Mouse (Mus musculus) limb, embryonic 11.5 days (tissue): Measurements from ENCODE around the gene Senp3. TPM values are rescaled to one million over a fixed set of nuclear protein-coding genes. Genes with fewer than 3 reads are reported as not detected.

Experiments
- ATAC-seq: fragments of 200-750 bp; cut with Nextera tagmentation; 2 replicates; pipeline ENCODE4 v1.8.0; 2017; ENCODE audit warnings: low read depth; ENCODE audit not compliant: insufficient number of reproducible peaks, low FRiP score, low TSS enrichment
- DNase-seq: peaks from one replicate; pipeline ENCODE4 v3.0.0-alpha.2; 2015; ENCODE audit warnings: low spot score
- H3K27ac ChIP-seq: fragments of 300-500 bp; sonication (generic); replicated peaks from 2 replicates; pipeline ENCODE4 v1.5.1; 2014; ENCODE audit warnings: low read depth, mild to moderate bottlenecking, low read length
- H3K27me3 ChIP-seq: fragments of 300-500 bp; sonication (generic); 2 replicates; pipeline ENCODE4 v1.6.1; 2014; ENCODE audit warnings: mild to moderate bottlenecking, low read length, mixed read lengths; ENCODE audit not compliant: control insufficient read depth, insufficient read depth
- H3K36me3 ChIP-seq: fragments of 300-500 bp; sonication (generic); 2 replicates; pipeline ENCODE4 v1.6.1; 2014; ENCODE audit warnings: mild to moderate bottlenecking, low read length, moderate library complexity, mixed read lengths; ENCODE audit not compliant: control insufficient read depth, insufficient read depth
- H3K4me1 ChIP-seq: fragments of 300-500 bp; sonication (generic); 2 replicates; pipeline ENCODE4 v1.6.1; 2014; ENCODE audit warnings: low read length, mixed read lengths; ENCODE audit not compliant: control insufficient read depth, insufficient read depth
- H3K4me2 ChIP-seq: fragments of 300-500 bp; sonication (generic); 2 replicates; pipeline ENCODE4 v1.6.1; 2014; ENCODE audit warnings: low read depth, mild to moderate bottlenecking, moderate library complexity; ENCODE audit not compliant: severe bottlenecking
- H3K4me3 ChIP-seq: fragments of 300-500 bp; sonication (generic); 2 replicates; pipeline ENCODE4 v1.5.1; 2014; ENCODE audit warnings: low read depth, low read length
- H3K9ac ChIP-seq: fragments of 300-500 bp; sonication (generic); 2 replicates; pipeline ENCODE4 v1.6.1; 2014; ENCODE audit warnings: mild to moderate bottlenecking, low read length
- H3K9me3 ChIP-seq: fragments of 300-500 bp; sonication (generic); 2 replicates; pipeline ENCODE4 v1.6.1; 2016; ENCODE audit warnings: low read length; ENCODE audit not compliant: control insufficient read depth
- WGBS: fragments of 180-500 bp; shearing (Covaris S2); extraction: QIAGEN DNeasy Blood & Tissue Kit; methylation state at CpG from one replicate; pipeline ENCODE4 v1.1.7; 2014; 5-methylcytosine and 5-hydroxymethylcytosine counted together
- polyA plus RNA-seq: library from polyadenylated mRNA; unstranded; fragments of >200 nt; fragmentation: Nextera tagmentation; extraction: Ambion mirVana; gene quantifications from 2 replicates; pipeline ENCODE4 v1.2.1, GENCODE M21; 2014

The Senp3 gene
- polyA plus RNA-seq, 1 experiment from 2014 or later = 127 TPM

DNA sequence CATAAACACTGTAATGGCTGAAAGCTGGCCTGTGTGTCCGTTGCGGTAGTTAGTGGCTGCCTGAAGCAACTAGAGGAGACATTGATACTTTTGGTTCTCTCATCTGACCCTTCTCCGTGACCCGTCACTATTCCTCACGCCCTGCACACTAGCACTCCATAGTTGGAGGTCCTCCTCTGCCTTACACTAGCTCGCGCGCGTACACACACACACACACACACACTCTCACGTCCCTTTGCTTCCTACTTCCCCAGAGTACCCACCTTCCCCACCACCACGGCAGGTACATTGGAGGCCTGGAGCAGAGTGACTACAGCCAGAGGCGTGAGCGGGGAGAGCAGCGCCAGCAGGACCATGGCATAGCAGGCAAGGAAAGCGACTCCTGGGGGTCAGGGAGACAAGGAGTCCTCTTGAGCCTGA lies 24.4 kb downstream of the Senp3 start:
- H3K27ac ChIP-seq = no peak overlapping the region
- no peak overlapping the region for H3K9ac ChIP-seq
- H3K4me2 ChIP-seq = no peak overlapping the region
- peak overlapping the region; percentile 1; the same call in 1 of the 2 replicates for H3K4me3 ChIP-seq
- H3K36me3 ChIP-seq = peaks cover 27% of the 10 kb centered on the region
- H3K9me3 ChIP-seq = no peaks in the 10 kb centered on the region
- no peaks in the 10 kb centered on the region for H3K27me3 ChIP-seq
- 85% methylated on average over 15 of the region's 15 CpGs for WGBS
- DNase-seq (no peak), ATAC-seq (no peak)
- H3K4me1 ChIP-seq = peaks cover 19% of the 10 kb centered on the region

GRCm38 (mm10) chr11:69656617-69657461 lies 25.0 kb downstream of the Senp3 start:
- Histone ChIP-seq H3K27me3 (no peaks in the 10 kb centered on the region), H3K27ac (no peak overlapping the region), H3K9me3 (no peaks in the 10 kb centered on the region), H3K4me1 (peaks cover 19% of the 10 kb centered on the region), H3K4me2 (no peak overlapping the region), H3K9ac (no peak overlapping the region), H3K4me3 (no peak overlapping the region; the same call in 1 of the 2 replicates), H3K36me3 (peaks cover 32% of the 10 kb centered on the region)
- DNase-seq = peak; percentile 78
- ATAC-seq = no peak
- 76% methylated on average over 10 of the region's 10 CpGs for WGBS

DNA sequence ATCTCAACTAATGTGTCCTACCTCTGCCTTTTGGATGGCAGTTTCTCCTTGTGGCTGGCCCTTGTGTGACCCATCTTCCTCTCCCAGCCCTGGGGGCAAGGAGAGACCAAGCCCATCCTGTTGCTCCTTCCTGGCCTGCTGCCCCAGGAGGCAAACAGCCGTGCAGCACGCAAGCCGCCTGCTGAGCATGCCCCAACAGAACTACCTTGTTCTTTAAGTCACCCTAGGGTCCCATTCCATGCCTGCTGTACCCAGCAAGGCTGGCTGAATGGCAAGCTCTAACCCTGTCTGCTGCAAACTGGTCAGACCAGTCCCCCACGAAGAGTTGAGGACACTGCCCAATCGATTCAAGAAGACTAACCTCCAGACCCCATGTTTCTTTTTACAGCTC lies 25.8 kb downstream of the Senp3 start:
- no peak overlapping the region for H3K27ac ChIP-seq
- H3K27me3 ChIP-seq = no peaks in the 10 kb centered on the region
- 78% methylated on average over 5 of the region's 5 CpGs for WGBS
- H3K4me3 ChIP-seq = no peak overlapping the region
- peaks cover 19% of the 10 kb centered on the region for H3K4me1 ChIP-seq
- H3K9me3 ChIP-seq = no peaks in the 10 kb centered on the region
- peaks cover 38% of the 10 kb centered on the region for H3K36me3 ChIP-seq
- no peak overlapping the region for H3K4me2 ChIP-seq
- no peak overlapping the region for H3K9ac ChIP-seq
- DNase-seq (no peak), ATAC-seq (no peak)

- peak within 1 kb of the TSS; percentile 1; the same call in 1 of the 2 replicates for H3K4me3 ChIP-seq
- H3K27ac ChIP-seq = peak within 1 kb of the TSS; percentile 65
- H3K9ac ChIP-seq = 0 out of 2 replicates have a peak within 1 kb of the TSS, but pooled peaks have one; percentile 18
- ATAC-seq (peak; percentile 65; the same call in 1 of the 2 replicates), DNase-seq (peak; percentile 86)
- peaks cover 44% of the 10 kb centered on the region for H3K36me3 ChIP-seq
- 26% methylated on average over 34 of the region's 34 CpGs for WGBS
- H3K27me3 ChIP-seq = no peaks in the 10 kb centered on the region
- H3K4me1 ChIP-seq = peaks cover 19% of the 10 kb centered on the region
- no peaks in the 10 kb centered on the region for H3K9me3 ChIP-seq
- H3K4me2 ChIP-seq = peak within 1 kb of the TSS; percentile 12; the same call in 1 of the 2 replicates
These were observed 26.4 kb downstream of the Senp3 start, which contains the start of gene Sox15 for GRCm38 (mm10) chr11:69655264-69656064. Sox15 (plus strand) TSS chr11:69655314.

DNA sequence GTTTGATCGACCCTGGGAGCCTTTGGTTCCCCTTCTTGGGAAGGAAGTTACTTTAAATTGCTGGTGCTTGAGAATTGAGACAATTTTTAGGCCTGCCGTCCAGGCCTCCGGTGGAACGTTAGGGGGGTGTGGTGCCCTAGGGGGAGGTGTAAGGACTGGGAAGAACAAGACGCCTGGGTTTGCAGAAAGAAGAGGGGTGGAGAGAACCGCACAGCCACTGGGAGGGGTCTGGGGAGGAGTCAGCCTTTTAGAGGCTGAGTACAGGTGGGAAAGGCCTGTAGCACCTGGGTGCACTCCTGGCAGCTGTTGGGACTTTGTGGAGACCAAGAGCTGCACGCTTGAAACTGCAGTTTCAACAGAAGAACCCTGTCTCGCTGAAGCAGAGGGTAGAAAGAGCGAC lies 27.1 kb downstream of the Senp3 start:
- Histone ChIP-seq H3K9me3 (no peaks in the 10 kb centered on the region), H3K9ac (no peak overlapping the region), H3K27me3 (no peaks in the 10 kb centered on the region), H3K4me1 (peaks cover 19% of the 10 kb centered on the region), H3K4me3 (no peak overlapping the region), H3K4me2 (no peak overlapping the region), H3K36me3 (peaks cover 48% of the 10 kb centered on the region), H3K27ac (peak overlapping the region; percentile 65)
- ATAC-seq (no peak), DNase-seq (no peak)
- WGBS = 35% methylated on average over 9 of the region's 9 CpGs

- Histone ChIP-seq H3K4me1 (peaks cover 19% of the 10 kb centered on the region), H3K27ac (no peak overlapping the region), H3K9me3 (no peaks in the 10 kb centered on the region), H3K9ac (no peak overlapping the region), H3K36me3 (peaks cover 50% of the 10 kb centered on the region), H3K4me2 (no peak overlapping the region), H3K4me3 (no peak overlapping the region), H3K27me3 (no peaks in the 10 kb centered on the region)
- ATAC-seq (no peak), DNase-seq (no peak)
- 77% methylated on average over 5 of the region's 5 CpGs for WGBS
These were observed 28.5 kb downstream of the Senp3 start for GRCm38 (mm10) chr11:69653399-69653798.

DNA sequence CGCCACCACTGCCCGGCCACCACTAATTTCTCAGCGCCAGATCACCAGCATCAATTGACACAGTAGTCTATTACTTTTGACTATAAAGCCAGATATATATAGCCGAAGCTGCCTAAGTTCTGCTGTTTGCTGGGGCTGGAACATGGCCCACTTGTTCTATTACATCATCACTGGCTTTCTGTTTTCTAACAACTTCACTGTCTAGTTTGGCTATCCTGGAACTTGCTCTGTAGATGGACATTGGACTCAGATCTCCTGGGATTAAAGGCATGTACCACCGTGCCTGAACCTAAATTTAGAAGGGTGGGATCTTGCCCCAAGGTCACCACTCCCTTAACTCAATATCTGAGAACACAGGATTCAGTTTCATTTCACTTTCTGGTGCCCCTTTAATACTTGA lies 36.0 kb downstream of the Senp3 start:
- H3K9me3 ChIP-seq = no peaks in the 10 kb centered on the region
- DNase-seq = no peak
- H3K4me1 ChIP-seq = no peaks in the 10 kb centered on the region
- no peak for ATAC-seq
- no peak overlapping the region for H3K27ac ChIP-seq
- no peak overlapping the region for H3K9ac ChIP-seq
- H3K27me3 ChIP-seq = no peaks in the 10 kb centered on the region
- H3K4me3 ChIP-seq = no peak overlapping the region
- peaks cover 56% of the 10 kb centered on the region for H3K36me3 ChIP-seq
- no peak overlapping the region for H3K4me2 ChIP-seq
- 97% methylated on average over 5 of the region's 5 CpGs for WGBS

DNA sequence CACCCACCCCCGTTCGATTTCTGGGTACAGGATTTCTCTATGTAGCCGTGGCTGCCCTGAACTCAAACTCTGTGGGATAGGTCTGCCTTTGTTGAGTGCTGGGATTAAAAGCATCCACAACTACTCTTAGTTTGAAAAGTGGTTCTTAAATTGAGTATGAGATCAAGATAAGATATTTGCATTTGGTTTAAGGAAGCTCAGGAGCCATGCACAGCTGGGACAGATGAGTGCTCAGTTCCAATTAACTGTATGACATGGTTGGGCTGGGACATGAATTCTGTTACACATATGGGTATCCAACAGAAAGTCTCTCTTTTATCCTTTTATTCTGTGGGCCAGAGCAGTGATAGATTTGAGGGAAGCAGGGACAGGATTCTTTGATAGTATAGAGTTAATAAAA lies 46.4 kb downstream of the Senp3 start:
- DNase-seq = no peak
- Histone ChIP-seq H3K9ac (no peak overlapping the region), H3K9me3 (no peaks in the 10 kb centered on the region), H3K4me3 (no peak overlapping the region), H3K27me3 (no peaks in the 10 kb centered on the region), H3K4me1 (0 out of 2 replicates have a peak, but pooled peaks cover 2% of the 10 kb centered on the region), H3K27ac (no peak overlapping the region), H3K4me2 (no peak overlapping the region), H3K36me3 (peaks cover 4% of the 10 kb centered on the region; the same call in 1 of the 2 replicates)
- WGBS = 93% methylated on average over 3 of the region's 3 CpGs
- no peak for ATAC-seq
